Mouse (Mus musculus): ENCODE data around the gene Crybb3.

GRCm38 (mm10) chr5:113100422-113100821 is 19.0 kb upstream of the Crybb3 start:
- TF ChIP-seq CTCF (IDR thresholded peaks at IDR 0.05; ENCODE audit: borderline replicate concordance, control insufficient read depth, extremely low read depth, insufficient read depth, low read length, poor library complexity) (no peak), POLR2A (IDR thresholded peaks at IDR 0.05; ENCODE audit: control insufficient read depth, extremely low read depth, insufficient read depth, low read length, poor library complexity) (no peak)
